Mouse (Mus musculus): ENCODE measurements around the gene Pld1. TPM values are rescaled to one million over a fixed set of nuclear protein-coding genes. Genes with fewer than 3 reads are reported as not detected.
"Not testable (repeated sequence)": the region's sequence is repeated elsewhere in the genome, so short reads cannot be mapped to it uniquely, and the experiment has no call there.

Gene Pld1
- total RNA-seq, 2 experiments from 2014 or later: 11.6 to 13.6 TPM

- no peak for DNase-seq (ENCODE audit: low spot score in 2 of 2)
Observed at GRCm38 (mm10) chr3:27941634-27942033, 3.1 kb downstream of the Pld1 start.

- no peak for DNase-seq (ENCODE audit: low spot score in 2 of 2)
Observed at GRCm38 (mm10) chr3:27942991-27943390, 4.5 kb downstream of the Pld1 start.

DNA sequence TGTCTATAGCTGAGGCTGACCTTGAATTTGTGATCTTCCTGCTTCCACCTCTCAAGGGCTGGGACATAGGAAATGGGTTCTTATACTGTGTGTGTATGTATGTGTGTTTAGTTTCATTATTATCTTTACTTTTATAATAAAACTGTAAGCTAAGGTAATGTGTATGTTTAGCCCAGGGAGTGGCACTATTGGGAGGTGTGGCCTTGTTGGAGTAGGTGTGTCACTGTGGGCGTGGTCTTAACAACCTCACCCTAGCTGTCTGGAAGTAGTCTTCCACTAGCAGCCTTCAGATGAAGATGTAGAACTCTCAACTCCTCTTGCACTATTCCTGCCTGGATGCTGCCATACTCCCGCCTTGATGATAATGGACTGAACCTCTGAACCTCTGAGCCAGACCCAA lies 6.9 kb downstream of the Pld1 start:
- DNase-seq (ENCODE audit: low spot score in 2 of 2): not testable (repeated sequence)

- DNase-seq (ENCODE audit: low spot score in 2 of 2): no peak
Observed at GRCm38 (mm10) chr3:27949175-27949872, 10.8 kb downstream of the Pld1 start.

- DNase-seq (ENCODE audit: low spot score in 2 of 2): no peak
Observed at GRCm38 (mm10) chr3:27949873-27950250, 11.4 kb downstream of the Pld1 start.

DNA sequence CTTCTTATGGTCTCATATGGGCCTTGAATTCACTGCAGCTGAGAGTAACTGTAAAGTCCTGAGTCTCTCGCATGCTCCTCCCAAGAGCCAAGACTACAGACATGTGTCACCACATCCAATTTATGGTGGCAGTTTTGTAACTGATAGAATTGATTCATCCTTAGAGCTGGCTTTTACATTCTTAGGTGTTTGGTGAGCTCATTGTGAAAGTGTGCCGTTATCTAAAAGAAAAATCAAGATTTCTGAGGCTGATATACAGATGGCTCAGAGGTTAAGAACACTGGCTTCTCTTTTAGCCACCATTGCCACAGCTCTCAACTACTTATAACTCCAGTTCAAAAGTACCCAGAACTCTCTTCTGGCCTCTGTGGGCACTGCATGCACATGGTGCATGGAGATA lies 12.2 kb downstream of the Pld1 start:
- DNase-seq (ENCODE audit: low spot score in 2 of 2): no peak

DNA sequence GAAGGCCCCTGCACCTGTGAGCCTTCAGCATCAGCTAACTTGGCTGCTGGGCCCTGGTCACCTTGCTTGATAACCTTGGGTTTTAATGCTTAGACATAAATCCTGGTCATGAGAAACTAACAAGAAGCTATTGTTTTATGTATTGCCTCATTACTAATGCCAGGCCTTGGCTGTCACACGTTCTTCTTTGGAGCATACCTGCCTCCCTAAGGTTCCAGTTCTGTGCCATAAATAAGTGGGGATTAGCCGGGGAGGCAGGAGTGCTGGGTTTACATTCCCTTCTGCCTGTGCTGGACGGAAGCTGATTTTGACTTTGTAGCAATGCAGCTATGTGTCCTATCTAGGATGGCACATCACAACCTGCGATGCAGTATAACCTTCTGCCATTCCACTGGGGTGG lies 13.2 kb downstream of the Pld1 start:
- DNase-seq (ENCODE audit: low spot score in 2 of 2): no peak

- no peak for DNase-seq (ENCODE audit: low spot score in 2 of 2)
Observed at GRCm38 (mm10) chr3:27956006-27956405, 17.5 kb downstream of the Pld1 start.

DNA sequence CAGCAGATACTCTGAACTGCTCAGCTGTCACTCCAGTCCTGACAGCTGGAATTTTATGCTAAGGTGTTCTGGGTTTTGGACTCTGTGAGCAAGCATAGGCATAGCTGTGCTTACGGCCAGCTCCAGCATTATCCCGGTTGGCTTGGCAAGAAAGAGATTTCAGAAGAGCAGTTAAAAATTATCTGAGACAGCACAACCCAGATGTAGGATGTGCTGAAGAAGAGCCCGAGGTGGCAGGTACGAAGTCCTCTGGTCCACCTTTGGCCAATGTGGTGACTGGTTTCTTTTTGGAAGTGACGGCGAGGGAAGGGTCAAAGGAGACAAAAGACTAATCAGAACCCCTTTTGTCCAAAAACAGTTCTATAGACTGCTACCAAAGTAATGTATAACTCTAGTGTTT lies 20.7 kb downstream of the Pld1 start:
- DNase-seq (ENCODE audit: low spot score in 2 of 2): no peak

DNA sequence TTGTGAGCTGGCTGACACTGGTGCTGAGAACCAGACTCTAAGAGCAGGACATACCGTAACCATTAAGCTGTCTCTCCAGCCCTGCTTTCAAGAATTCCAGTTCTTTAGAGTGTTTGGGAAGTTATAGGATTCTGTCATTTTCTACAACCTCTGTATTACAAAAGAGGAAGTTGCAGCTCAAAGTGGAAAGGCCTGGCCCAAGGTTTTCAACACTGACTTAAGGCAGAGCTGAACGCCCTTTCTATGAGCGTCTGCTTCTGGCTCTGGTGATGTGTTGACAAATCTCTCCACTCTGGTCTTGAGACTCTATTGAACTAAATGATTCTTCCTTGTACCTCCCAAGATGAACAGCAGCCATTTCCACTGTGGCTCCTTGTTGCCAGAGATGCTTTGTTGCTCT lies 22.7 kb downstream of the Pld1 start:
- no peak for DNase-seq (ENCODE audit: low spot score in 2 of 2)

GRCm38 (mm10) chr3:27963795-27964201 lies 25.3 kb downstream of the Pld1 start:
- DNase-seq (ENCODE audit: low spot score in 2 of 2): no peak

DNA sequence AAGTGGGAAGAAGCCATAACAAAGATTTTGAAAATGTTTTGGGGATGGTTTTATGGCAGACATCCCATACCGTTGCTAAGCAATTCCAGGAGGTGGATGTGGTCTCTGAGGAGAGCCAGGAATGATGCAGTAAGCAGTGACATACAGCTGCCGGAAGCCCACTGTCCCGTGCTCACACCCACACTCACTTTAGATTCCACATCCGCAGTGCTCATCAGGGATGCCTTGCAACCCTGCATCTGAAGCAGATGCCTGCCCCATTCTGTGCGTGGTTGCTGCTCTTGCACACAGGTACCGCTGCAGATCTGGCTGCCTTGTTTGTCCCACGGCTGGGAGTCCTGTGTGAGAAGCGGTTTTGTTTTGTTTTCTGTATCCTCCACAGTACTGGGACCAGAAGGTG lies 30.2 kb downstream of the Pld1 start:
- DNase-seq (ENCODE audit: low spot score in 2 of 2): no peak

- DNase-seq (ENCODE audit: low spot score in 2 of 2): no peak
Observed at GRCm38 (mm10) chr3:27973936-27974335, 35.4 kb downstream of the Pld1 start.

- no peak for DNase-seq (ENCODE audit: low spot score in 2 of 2)
Observed at GRCm38 (mm10) chr3:27974981-27975380, 36.5 kb downstream of the Pld1 start.

DNA sequence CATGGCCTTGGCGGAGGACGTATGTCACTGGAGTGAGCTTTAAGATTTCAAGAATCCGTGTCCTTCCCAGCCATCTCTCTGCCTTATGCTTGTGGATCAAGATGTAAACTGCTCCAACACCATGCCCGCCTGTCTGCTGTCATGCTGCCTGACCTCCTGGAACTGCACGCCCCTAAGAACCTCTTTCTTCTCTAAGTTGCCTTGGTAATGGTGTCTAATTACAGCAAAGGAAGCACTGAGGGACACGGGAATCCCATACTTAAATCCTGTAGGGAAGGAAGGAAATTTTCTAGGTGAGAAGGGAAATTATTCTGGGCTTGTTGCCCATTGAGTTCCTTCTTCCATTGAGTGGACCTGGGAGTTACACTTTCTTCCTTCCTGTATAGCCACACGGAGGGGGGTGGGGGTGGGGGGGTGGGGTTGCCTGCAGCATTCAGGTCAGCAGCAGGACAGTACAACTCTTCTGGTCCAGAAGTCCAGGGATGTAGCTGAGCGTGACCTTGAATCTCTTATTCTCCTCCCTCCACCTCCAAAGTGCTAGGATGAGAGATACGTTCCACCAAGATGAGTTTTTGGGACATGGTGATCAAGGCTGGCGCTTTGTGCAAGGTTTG lies 38.5 kb downstream of the Pld1 start:
- DNase-seq (ENCODE audit: low spot score in 2 of 2): no peak

DNA sequence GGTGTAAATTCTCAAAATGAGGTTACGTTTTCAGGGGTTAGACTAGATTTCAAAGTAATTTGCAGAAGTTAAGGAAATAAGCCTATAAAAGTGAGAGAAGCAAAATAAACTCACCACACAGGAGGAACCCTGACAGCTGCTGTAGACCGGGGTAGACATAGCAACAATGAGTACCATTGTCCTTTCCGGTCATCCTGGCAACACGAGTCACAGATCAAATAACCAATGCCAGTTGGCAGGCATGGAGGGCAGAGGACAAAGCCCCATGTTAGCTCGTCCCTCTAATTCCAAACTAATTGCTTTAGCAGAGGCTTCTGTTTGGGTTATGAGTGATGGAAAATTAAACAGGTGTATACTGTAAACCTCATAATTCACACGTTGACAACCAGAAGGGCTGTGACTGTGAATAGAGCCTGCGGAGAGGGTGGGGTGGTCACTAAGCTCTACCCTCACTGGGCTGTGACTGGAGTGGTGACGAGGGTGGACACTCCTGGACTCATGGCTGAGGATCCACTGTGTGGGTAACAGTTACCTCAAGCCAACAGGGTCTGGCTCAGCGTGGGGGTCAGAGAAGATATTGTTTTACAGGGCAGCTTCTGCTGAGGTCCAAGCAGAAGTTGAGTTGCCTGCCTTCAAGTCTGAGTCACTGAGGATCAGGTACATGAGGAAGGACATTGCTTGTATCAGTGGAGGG lies 39.7 kb downstream of the Pld1 start:
- no peak for DNase-seq (ENCODE audit: low spot score in 2 of 2)

GRCm38 (mm10) chr3:27981591-27981990 lies 43.1 kb downstream of the Pld1 start:
- peak in 1 of 2 experiments; percentile 26 for DNase-seq (ENCODE audit: low spot score in 2 of 2)

GRCm38 (mm10) chr3:27982436-27983017 lies 44.0 kb downstream of the Pld1 start:
- DNase-seq (ENCODE audit: low spot score in 2 of 2): peak; percentile 80 to 84

- no peak for DNase-seq (ENCODE audit: low spot score in 2 of 2)
Observed at GRCm38 (mm10) chr3:27983274-27983673, 44.8 kb downstream of the Pld1 start.

DNA sequence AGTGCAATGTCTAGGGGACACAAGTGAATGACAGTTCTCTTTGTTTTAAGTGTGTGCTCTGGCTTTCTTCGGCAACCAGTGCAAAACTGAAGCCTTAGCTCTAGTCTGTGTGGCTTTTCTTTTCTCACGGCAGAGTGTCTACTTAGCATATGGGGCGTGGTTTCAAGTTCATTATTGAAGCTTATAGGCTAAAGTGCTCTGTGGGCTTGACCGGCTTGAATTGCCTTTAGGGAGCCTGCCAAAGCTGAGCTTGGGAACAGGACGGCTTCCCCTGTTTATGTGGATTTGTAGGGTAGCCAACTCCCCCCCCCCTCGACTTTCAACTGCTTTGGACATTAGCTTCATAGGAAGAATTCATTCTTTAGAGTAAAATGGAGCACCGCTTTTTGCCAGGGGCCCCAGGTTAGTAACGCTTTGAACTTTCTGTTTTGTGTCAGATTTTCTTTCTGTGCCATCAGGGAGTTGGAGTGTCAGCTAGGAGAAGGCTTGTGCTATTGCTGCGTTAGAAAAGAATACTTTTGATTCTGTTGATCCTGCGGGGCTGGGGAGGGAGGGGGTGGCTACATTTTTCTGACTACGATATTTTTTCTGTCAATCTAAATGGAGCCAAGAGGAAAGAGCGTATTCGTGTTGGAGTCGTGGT lies 45.6 kb downstream of the Pld1 start:
- DNase-seq (ENCODE audit: low spot score in 2 of 2): peak; percentile 31 to 84

- DNase-seq (ENCODE audit: low spot score in 2 of 2): no peak
Observed at GRCm38 (mm10) chr3:27984620-27985019, 46.1 kb downstream of the Pld1 start.

DNA sequence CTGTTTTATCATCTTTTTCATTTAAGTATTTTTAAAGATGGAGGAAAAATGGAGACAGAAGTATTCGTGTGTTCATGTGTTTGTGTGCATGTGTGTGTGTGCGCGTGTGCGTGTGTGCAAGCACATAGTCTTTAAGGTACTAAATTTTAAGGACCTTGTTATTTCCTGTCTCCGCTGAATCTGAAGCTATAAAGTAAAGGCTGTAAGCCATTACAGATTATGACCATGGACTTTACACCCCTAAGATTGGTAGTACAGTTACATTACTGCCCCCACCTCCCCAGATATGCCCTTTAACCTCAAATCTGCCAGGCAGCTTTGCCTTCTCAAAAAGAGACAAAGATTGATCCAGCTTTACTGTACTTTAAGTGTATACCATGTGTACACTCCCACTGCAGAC lies 46.8 kb downstream of the Pld1 start:
- DNase-seq (ENCODE audit: low spot score in 2 of 2): no peak
